Mouse (Mus musculus): ENCODE measurements around the gene Serp2.

Serp2 gene

GRCm38 (mm10) chr14:76556852-76557208, at the start of gene Serp2:
Gene Serp2, minus strand, starts transcription at chr14:76556889.
- CTCF ChIA-PET: no interaction called here

- CTCF ChIA-PET: interaction anchor here (0.5 kb wide), 1 partner anchor 15 kb away, joined by 14 read pairs; no protein-coding TSS in a partner anchor
Measured at GRCm38 (mm10) chr14:76605931-76606534, 49.3 kb upstream of the Serp2 start.

- CTCF ChIA-PET: no interaction called here
Measured at GRCm38 (mm10) chr14:76604012-76604411, 47.3 kb upstream of the Serp2 start.

- CTCF ChIA-PET: no interaction called here
Measured at GRCm38 (mm10) chr14:76601654-76602053, 45.0 kb upstream of the Serp2 start.

GRCm38 (mm10) chr14:76600391-76600790, 43.7 kb upstream of the Serp2 start:
- CTCF ChIA-PET: no interaction called here

- CTCF ChIA-PET: no interaction called here
Measured at GRCm38 (mm10) chr14:76599706-76600105, 43.0 kb upstream of the Serp2 start.

GRCm38 (mm10) chr14:76598518-76599216, 42.0 kb upstream of the Serp2 start:
- CTCF ChIA-PET: no interaction called here

GRCm38 (mm10) chr14:76597751-76598150, 41.1 kb upstream of the Serp2 start:
- CTCF ChIA-PET: interaction anchor here (0.7 kb wide), 1 partner anchor 524 kb away, joined by 4 read pairs; no protein-coding TSS in a partner anchor

GRCm38 (mm10) chr14:76595048-76595859, 38.6 kb upstream of the Serp2 start:
- CTCF ChIA-PET: interaction anchor here (0.7 kb wide), 3 partner anchors 48 to 349 kb away, joined by 3 to 6 read pairs (median 5); no protein-coding TSS in a partner anchor

GRCm38 (mm10) chr14:76594351-76594885, 37.7 kb upstream of the Serp2 start:
- CTCF ChIA-PET: no interaction called here

- CTCF ChIA-PET: no interaction called here
Measured at GRCm38 (mm10) chr14:76593630-76594193, 37.0 kb upstream of the Serp2 start.

GRCm38 (mm10) chr14:76592721-76593120, 36.0 kb upstream of the Serp2 start:
- CTCF ChIA-PET: no interaction called here

GRCm38 (mm10) chr14:76592090-76592489, 35.4 kb upstream of the Serp2 start:
- CTCF ChIA-PET: no interaction called here

GRCm38 (mm10) chr14:76590134-76590533, 33.4 kb upstream of the Serp2 start:
- CTCF ChIA-PET: no interaction called here

GRCm38 (mm10) chr14:76589671-76590070, 33.0 kb upstream of the Serp2 start:
- CTCF ChIA-PET: no interaction called here

- CTCF ChIA-PET: no interaction called here
Measured at GRCm38 (mm10) chr14:76585831-76586405, 29.2 kb upstream of the Serp2 start.

GRCm38 (mm10) chr14:76583985-76584384, 27.3 kb upstream of the Serp2 start:
- CTCF ChIA-PET: no interaction called here

- CTCF ChIA-PET: interaction anchor here (0.7 kb wide), 1 partner anchor 18 kb away, joined by 6 read pairs; no protein-coding TSS in a partner anchor
Measured at GRCm38 (mm10) chr14:76581974-76582922, 25.6 kb upstream of the Serp2 start.

- CTCF ChIA-PET: interaction anchor here (0.6 kb wide), 1 partner anchor 95 kb away, joined by 3 read pairs; no protein-coding TSS in a partner anchor
Measured at GRCm38 (mm10) chr14:76579660-76580061, 23.0 kb upstream of the Serp2 start.

GRCm38 (mm10) chr14:76577840-76578239, 21.2 kb upstream of the Serp2 start:
- CTCF ChIA-PET: no interaction called here

Data from spleen, embryonic (tissue).